Mouse (Mus musculus): ENCODE data around the gene Psmb2.

The Psmb2 gene

GRCm38 (mm10) chr4:126753268-126754230 is 76.1 kb downstream of the Psmb2 start, which contains the start of the genes Ncdn and AU040320:
TSS of gene Ncdn (minus strand) at chr4:126753438.
TSS of gene AU040320 (plus strand) at chr4:126753544.
- peak; percentile 100 for DNase-seq

GRCm38 (mm10) chr4:126754231-126754611 is 76.8 kb downstream of the Psmb2 start:
- peak in 1 of 2 experiments; percentile 58 for DNase-seq

- DNase-seq: no peak
Observed at GRCm38 (mm10) chr4:126754736-126755374, 77.4 kb downstream of the Psmb2 start.

- peak; percentile 94 to 95 for DNase-seq
Observed at GRCm38 (mm10) chr4:126756766-126757165, 79.3 kb downstream of the Psmb2 start.

GRCm38 (mm10) chr4:126758299-126758698 is 80.9 kb downstream of the Psmb2 start:
- peak in 1 of 2 experiments; percentile 51 for DNase-seq

Data from cerebellum, postnatal 14 days (tissue).